Mouse (Mus musculus): ENCODE measurements around the gene Zfp119a. TPM values are rescaled to one million over a fixed set of nuclear protein-coding genes. Genes with fewer than 3 reads are reported as not detected.

Zfp119a gene
- polyA plus RNA-seq, 1 experiment: 4.3 TPM

Other genes with a start within 250 kb of the Zfp119a start
- gene Pot1b, start 166.3 kb downstream of the Zfp119a start, polyA plus RNA-seq (2012; rRNA removed): 15.4 and 18.0 TPM in 2 replicates
- gene Adgre4, start 128.9 kb downstream of the Zfp119a start, polyA plus RNA-seq (2012; rRNA removed): 0.03 and 0.10 TPM in 2 replicates
- 7.6 and 7.8 TPM in 2 replicates for gene Zfp959, start 13.2 kb upstream of the Zfp119a start, polyA plus RNA-seq (2012; rRNA removed)
- gene Zfp119b, start 70.6 kb upstream of the Zfp119a start, polyA plus RNA-seq (2012; rRNA removed): 2.6 and 3.4 TPM in 2 replicates
- 3.7 and 3.8 TPM in 2 replicates for gene Ebi3, start 73.7 kb upstream of the Zfp119a start, polyA plus RNA-seq (2012; rRNA removed)
- 12.8 and 15.4 TPM in 2 replicates for gene Yju2, start 80.2 kb upstream of the Zfp119a start, polyA plus RNA-seq (2012; rRNA removed)
- gene Shd, start 91.5 kb upstream of the Zfp119a start, polyA plus RNA-seq (2012; rRNA removed): 207 and 264 TPM in 2 replicates
- gene Fsd1, start 107.6 kb upstream of the Zfp119a start, polyA plus RNA-seq (2012; rRNA removed): 130 and 155 TPM in 2 replicates
- 5.7 and 7.5 TPM in 2 replicates for gene Stap2, start 126.7 kb upstream of the Zfp119a start, polyA plus RNA-seq (2012; rRNA removed)
- gene Mpnd, start 126.8 kb upstream of the Zfp119a start, polyA plus RNA-seq (2012; rRNA removed): 223 and 288 TPM in 2 replicates
- 90.3 and 121 TPM in 2 replicates for gene Sh3gl1, start 157.7 kb upstream of the Zfp119a start, polyA plus RNA-seq (2012; rRNA removed)
- 9.7 and 11.3 TPM in 2 replicates for gene Chaf1a, start 161.5 kb upstream of the Zfp119a start, polyA plus RNA-seq (2012; rRNA removed)
- gene Ubxn6, start 196.1 kb upstream of the Zfp119a start, polyA plus RNA-seq (2012; rRNA removed): 110 and 135 TPM in 2 replicates
- 119 and 129 TPM in 2 replicates for gene Hdgfl2, start 200.7 kb upstream of the Zfp119a start, polyA plus RNA-seq (2012; rRNA removed)
- gene Plin4, start 230.9 kb upstream of the Zfp119a start, polyA plus RNA-seq (2012; rRNA removed): 0.11 and 0.16 TPM in 2 replicates
- 0.43 and 0.67 TPM in 2 replicates for gene Plin5, start 238.7 kb upstream of the Zfp119a start, polyA plus RNA-seq (2012; rRNA removed)
- 0.06 and 0.18 TPM in 2 replicates for gene Lrg1, start 243.1 kb upstream of the Zfp119a start, polyA plus RNA-seq (2012; rRNA removed)